Mouse (Mus musculus) cerebellum, adult 11-12 months (tissue): ENCODE results near the gene Pnisr.

ENCODE experiments used
- DNase-seq: peaks from one replicate; pipeline ENCODE4 v3.0.0; 2022

The Pnisr gene

GRCm38 (mm10) chr4:21847481-21848286 is at the start of gene Pnisr:
Pnisr (plus strand) TSS chr4:21847583.
- peak; percentile 94 for DNase-seq

GRCm38 (mm10) chr4:21801013-21801412 is 46.4 kb upstream of the Pnisr start:
- DNase-seq: no peak

- DNase-seq: no peak
These were observed 45.8 kb upstream of the Pnisr start for GRCm38 (mm10) chr4:21801620-21802019.

- no peak for DNase-seq
These were observed 40.2 kb upstream of the Pnisr start for GRCm38 (mm10) chr4:21807204-21807603.

- no peak for DNase-seq
These were observed 36.8 kb upstream of the Pnisr start for GRCm38 (mm10) chr4:21810608-21811007.

- no peak for DNase-seq
These were observed 34.7 kb upstream of the Pnisr start for GRCm38 (mm10) chr4:21812635-21813034.

- DNase-seq: peak; percentile 10
These were observed 33.4 kb upstream of the Pnisr start for GRCm38 (mm10) chr4:21814029-21814428.

GRCm38 (mm10) chr4:21826616-21827015 is 20.8 kb upstream of the Pnisr start:
- DNase-seq: no peak

GRCm38 (mm10) chr4:21832844-21833243 is 14.5 kb upstream of the Pnisr start:
- DNase-seq: no peak

GRCm38 (mm10) chr4:21848287-21848630 is 876 bp downstream of the Pnisr start:
- peak; percentile 88 for DNase-seq

- DNase-seq: no peak
These were observed 10.1 kb downstream of the Pnisr start for GRCm38 (mm10) chr4:21857481-21857880.

GRCm38 (mm10) chr4:21865226-21865625 is 17.8 kb downstream of the Pnisr start:
- DNase-seq: no peak

- DNase-seq: no peak
These were observed 31.4 kb downstream of the Pnisr start for GRCm38 (mm10) chr4:21878776-21879175.

GRCm38 (mm10) chr4:21879565-21880220 is 32.3 kb downstream of the Pnisr start, which contains the start of gene Coq3:
Coq3 (plus strand) TSS chr4:21879673.
- DNase-seq: peak; percentile 79

GRCm38 (mm10) chr4:21882806-21883205 is 35.4 kb downstream of the Pnisr start:
- no peak for DNase-seq

- no peak for DNase-seq
These were observed 38.4 kb downstream of the Pnisr start for GRCm38 (mm10) chr4:21885831-21886230.
